Mouse (Mus musculus): ENCODE measurements around the gene Fzd7. TPM values are rescaled to one million over a fixed set of nuclear protein-coding genes. Genes with fewer than 3 reads are reported as not detected.

Gene Fzd7
- polyA plus RNA-seq, 1 experiment: 8.6 TPM

GRCm38 (mm10) chr1:59499327-59499726 lies 17.1 kb downstream of the Fzd7 start:
- TF ChIP-seq POLR2A (IDR thresholded peaks at IDR 0.05; ENCODE audit: low read depth, low read length): no peak
- no peak for TF ChIP-seq CTCF (conservative IDR thresholded peaks at IDR 0.05; ENCODE audit: insufficient read depth, insufficient read length, low read depth, low read length)
- Histone ChIP-seq H3K36me3 (ENCODE audit: control insufficient read depth, insufficient read depth, low read length) (no peaks in the 10 kb centered on the region), H3K4me3 (ENCODE audit: insufficient read depth, low read depth, low read length) (no peak overlapping the region), H3K27ac (ENCODE audit: insufficient read depth, low read depth, low read length) (no peak overlapping the region), H3K4me1 (ENCODE audit: control insufficient read depth, insufficient read depth, low read length) (no peaks in the 10 kb centered on the region), H3K27me3 (replicated peaks; ENCODE audit: control insufficient read depth, insufficient read depth, low read length) (no peaks in the 10 kb centered on the region)
- no peak for DNase-seq
- WGBS: 86% methylated on average over 3 of the region's 3 CpGs

GRCm38 (mm10) chr1:59502355-59502754 lies 20.1 kb downstream of the Fzd7 start:
- Histone ChIP-seq H3K27me3 (replicated peaks; ENCODE audit: control insufficient read depth, insufficient read depth, low read length) (no peaks in the 10 kb centered on the region), H3K36me3 (ENCODE audit: control insufficient read depth, insufficient read depth, low read length) (no peaks in the 10 kb centered on the region), H3K4me1 (ENCODE audit: control insufficient read depth, insufficient read depth, low read length) (no peaks in the 10 kb centered on the region), H3K27ac (ENCODE audit: insufficient read depth, low read depth, low read length) (no peak overlapping the region), H3K4me3 (ENCODE audit: insufficient read depth, low read depth, low read length) (no peak overlapping the region)
- no peak for TF ChIP-seq POLR2A (IDR thresholded peaks at IDR 0.05; ENCODE audit: low read depth, low read length)
- TF ChIP-seq CTCF (conservative IDR thresholded peaks at IDR 0.05; ENCODE audit: insufficient read depth, insufficient read length, low read depth, low read length): no peak
- 89% methylated on average over 2 of the region's 2 CpGs for WGBS
- no peak for DNase-seq

GRCm38 (mm10) chr1:59503659-59504301 lies 21.6 kb downstream of the Fzd7 start:
- Histone ChIP-seq H3K4me3 (ENCODE audit: insufficient read depth, low read depth, low read length) (no peak overlapping the region), H3K36me3 (ENCODE audit: control insufficient read depth, insufficient read depth, low read length) (no peaks in the 10 kb centered on the region), H3K27ac (ENCODE audit: insufficient read depth, low read depth, low read length) (no peak overlapping the region), H3K4me1 (ENCODE audit: control insufficient read depth, insufficient read depth, low read length) (no peaks in the 10 kb centered on the region), H3K27me3 (replicated peaks; ENCODE audit: control insufficient read depth, insufficient read depth, low read length) (no peaks in the 10 kb centered on the region)
- peak; percentile 22 for DNase-seq
- TF ChIP-seq CTCF (conservative IDR thresholded peaks at IDR 0.05; ENCODE audit: insufficient read depth, insufficient read length, low read depth, low read length) (no peak; the same call in 1 of the 2 replicates), POLR2A (IDR thresholded peaks at IDR 0.05; ENCODE audit: low read depth, low read length) (no peak)
- WGBS: 63% methylated on average over 7 of the region's 7 CpGs

GRCm38 (mm10) chr1:59504302-59504700 lies 22.1 kb downstream of the Fzd7 start:
- TF ChIP-seq POLR2A (IDR thresholded peaks at IDR 0.05; ENCODE audit: low read depth, low read length) (no peak), CTCF (conservative IDR thresholded peaks at IDR 0.05; ENCODE audit: insufficient read depth, insufficient read length, low read depth, low read length) (no peak)
- Histone ChIP-seq H3K27me3 (replicated peaks; ENCODE audit: control insufficient read depth, insufficient read depth, low read length) (no peaks in the 10 kb centered on the region), H3K27ac (ENCODE audit: insufficient read depth, low read depth, low read length) (no peak overlapping the region), H3K36me3 (ENCODE audit: control insufficient read depth, insufficient read depth, low read length) (no peaks in the 10 kb centered on the region), H3K4me1 (ENCODE audit: control insufficient read depth, insufficient read depth, low read length) (no peaks in the 10 kb centered on the region), H3K4me3 (ENCODE audit: insufficient read depth, low read depth, low read length) (no peak overlapping the region)
- no peak for DNase-seq
- 81% methylated on average over 2 of the region's 2 CpGs for WGBS

- Histone ChIP-seq H3K4me3 (ENCODE audit: insufficient read depth, low read depth, low read length) (no peak overlapping the region), H3K36me3 (ENCODE audit: control insufficient read depth, insufficient read depth, low read length) (no peaks in the 10 kb centered on the region), H3K4me1 (ENCODE audit: control insufficient read depth, insufficient read depth, low read length) (no peaks in the 10 kb centered on the region), H3K27me3 (replicated peaks; ENCODE audit: control insufficient read depth, insufficient read depth, low read length) (no peaks in the 10 kb centered on the region), H3K27ac (ENCODE audit: insufficient read depth, low read depth, low read length) (no peak overlapping the region)
- 44% methylated on average over 17 of the region's 17 CpGs for WGBS
- TF ChIP-seq CTCF (conservative IDR thresholded peaks at IDR 0.05; ENCODE audit: insufficient read depth, insufficient read length, low read depth, low read length) (no peak), POLR2A (IDR thresholded peaks at IDR 0.05; ENCODE audit: low read depth, low read length) (no peak)
- peak; percentile 47 for DNase-seq
Observed at GRCm38 (mm10) chr1:59508463-59509139, 26.4 kb downstream of the Fzd7 start.

GRCm38 (mm10) chr1:59511566-59512270 lies 29.5 kb downstream of the Fzd7 start:
- TF ChIP-seq CTCF (conservative IDR thresholded peaks at IDR 0.05; ENCODE audit: insufficient read depth, insufficient read length, low read depth, low read length): no peak
- TF ChIP-seq POLR2A (IDR thresholded peaks at IDR 0.05; ENCODE audit: low read depth, low read length): no peak
- no peak for DNase-seq
- Histone ChIP-seq H3K27ac (ENCODE audit: insufficient read depth, low read depth, low read length) (no peak overlapping the region), H3K4me1 (ENCODE audit: control insufficient read depth, insufficient read depth, low read length) (no peaks in the 10 kb centered on the region), H3K36me3 (ENCODE audit: control insufficient read depth, insufficient read depth, low read length) (no peaks in the 10 kb centered on the region), H3K27me3 (replicated peaks; ENCODE audit: control insufficient read depth, insufficient read depth, low read length) (no peaks in the 10 kb centered on the region), H3K4me3 (ENCODE audit: insufficient read depth, low read depth, low read length) (no peak overlapping the region)
- 68% methylated on average over 9 of the region's 9 CpGs for WGBS
